Mouse (Mus musculus) neural tube, embryonic 15.5 days (tissue): ENCODE results near the gene Olfr243. TPM values are rescaled to one million over a fixed set of nuclear protein-coding genes. Genes with fewer than 3 reads are reported as not detected.

Source experiments
- polyA plus RNA-seq: library from polyadenylated mRNA; unstranded; fragments of >200 nt; fragmentation: Nextera tagmentation; extraction: Ambion mirVana; gene quantifications from 2 replicates; pipeline ENCODE4 v1.2.1, GENCODE M21; 2015

Gene Olfr243
- polyA plus RNA-seq, 1 experiment from 2014 or later = not detected

Other genes with a start within 250 kb of the Olfr243 start
- not detected in 2 replicates for gene Olfr608, start 244.8 kb upstream of the Olfr243 start, polyA plus RNA-seq
- not detected in 2 replicates for gene Olfr609, start 216.6 kb upstream of the Olfr243 start, polyA plus RNA-seq
- not detected in 2 replicates for gene Olfr610, start 202.5 kb upstream of the Olfr243 start, polyA plus RNA-seq
- not detected in 2 replicates for gene Olfr611, start 193.8 kb upstream of the Olfr243 start, polyA plus RNA-seq
- not detected in 2 replicates for gene Olfr612, start 172.0 kb upstream of the Olfr243 start, polyA plus RNA-seq
- not detected in 2 replicates for gene Olfr613, start 166.6 kb upstream of the Olfr243 start, polyA plus RNA-seq
- not detected in 2 replicates for gene Olfr615, start 158.6 kb upstream of the Olfr243 start, polyA plus RNA-seq
- not detected in 2 replicates for gene Olfr616, start 145.5 kb upstream of the Olfr243 start, polyA plus RNA-seq
- not detected in 2 replicates for gene Olfr617, start 141.6 kb upstream of the Olfr243 start, polyA plus RNA-seq
- gene Olfr618, start 124.6 kb upstream of the Olfr243 start, polyA plus RNA-seq = not detected in 2 replicates
- gene Olfr619, start 114.1 kb upstream of the Olfr243 start, polyA plus RNA-seq = not detected in 2 replicates
- not detected in 2 replicates for gene Olfr620, start 102.1 kb upstream of the Olfr243 start, polyA plus RNA-seq
- gene Olfr622, start 72.0 kb upstream of the Olfr243 start, polyA plus RNA-seq = not detected in 2 replicates
- not detected in 2 replicates for gene Olfr623, start 51.0 kb upstream of the Olfr243 start, polyA plus RNA-seq
- 0.03 TPM in 1 of 2 replicates, not detected in the other for gene Olfr624, start 43.5 kb upstream of the Olfr243 start, polyA plus RNA-seq
- not detected in 2 replicates for gene Olfr625-ps1, start 32.0 kb upstream of the Olfr243 start, polyA plus RNA-seq
- gene Olfr628, start 15.7 kb downstream of the Olfr243 start, polyA plus RNA-seq = not detected in 2 replicates
- gene Olfr629, start 30.3 kb downstream of the Olfr243 start, polyA plus RNA-seq = not detected in 2 replicates
- not detected in 2 replicates for gene Olfr630, start 42.7 kb downstream of the Olfr243 start, polyA plus RNA-seq
- gene Olfr69, start 56.9 kb downstream of the Olfr243 start, polyA plus RNA-seq = not detected in 2 replicates
- gene Olfr68, start 65.0 kb downstream of the Olfr243 start, polyA plus RNA-seq = not detected in 2 replicates
- gene Olfr67, start 77.2 kb downstream of the Olfr243 start, polyA plus RNA-seq = not detected in 2 replicates
- gene Hbb-bt, start 99.3 kb downstream of the Olfr243 start, polyA plus RNA-seq = 1,593 and 1,794 TPM in 2 replicates
- 4,647 and 5,279 TPM in 2 replicates for gene Hbb-bs, start 113.4 kb downstream of the Olfr243 start, polyA plus RNA-seq
- not detected in 2 replicates for gene Hbb-bh2, start 125.8 kb downstream of the Olfr243 start, polyA plus RNA-seq
- 1.5 and 2.4 TPM in 2 replicates for gene Hbb-bh1, start 128.5 kb downstream of the Olfr243 start, polyA plus RNA-seq
- gene Hbb-y, start 138.5 kb downstream of the Olfr243 start, polyA plus RNA-seq = 141 and 250 TPM in 2 replicates
- gene Olfr66, start 171.6 kb downstream of the Olfr243 start, polyA plus RNA-seq = not detected in 2 replicates
- not detected in 2 replicates for gene Olfr64, start 179.8 kb downstream of the Olfr243 start, polyA plus RNA-seq
- not detected in 2 replicates for gene Olfr65, start 188.8 kb downstream of the Olfr243 start, polyA plus RNA-seq
- not detected in 2 replicates for gene Olfr631, start 214.2 kb downstream of the Olfr243 start, polyA plus RNA-seq
- not detected in 2 replicates for gene Olfr632, start 219.7 kb downstream of the Olfr243 start, polyA plus RNA-seq
- not detected in 2 replicates for gene Olfr633, start 229.8 kb downstream of the Olfr243 start, polyA plus RNA-seq